Mouse (Mus musculus): ENCODE measurements around the gene Olfr1358.

The Olfr1358 gene

GRCm38 (mm10) chr10:78569686-78570085 lies 52.5 kb downstream of the Olfr1358 start:
- DNase-seq (ENCODE audit: low spot score) = no peak
